Mouse (Mus musculus) midbrain, embryonic 16.5 days (tissue): Measurements from ENCODE around the gene Rbm43. TPM values are rescaled to one million over a fixed set of nuclear protein-coding genes. Genes with fewer than 3 reads are reported as not detected.

Source experiments
- ATAC-seq: fragments of 200-750 bp; cut with Nextera tagmentation; 2 replicates; pipeline ENCODE4 v1.8.0; 2017; ENCODE audit warnings: moderate TSS enrichment
- H3K27ac ChIP-seq: fragments of 300-500 bp; sonication (generic); 2 replicates; pipeline ENCODE4 v1.5.1; 2014; ENCODE audit warnings: mild to moderate bottlenecking, low read length, mixed read lengths
- H3K27me3 ChIP-seq: fragments of 300-500 bp; sonication (generic); 2 replicates; pipeline ENCODE4 v1.6.1; 2014; ENCODE audit warnings: low read depth, low read length, mixed read lengths; ENCODE audit not compliant: control insufficient read depth, insufficient read depth
- H3K36me3 ChIP-seq: fragments of 300-500 bp; sonication (generic); 2 replicates; pipeline ENCODE4 v1.6.1; 2014; ENCODE audit warnings: mild to moderate bottlenecking, low read length, moderate library complexity, mixed read lengths; ENCODE audit not compliant: control insufficient read depth, insufficient read depth
- H3K4me1 ChIP-seq: fragments of 300-500 bp; sonication (generic); 2 replicates; pipeline ENCODE4 v1.6.1; 2014; ENCODE audit warnings: mild to moderate bottlenecking, low read length, mixed read lengths; ENCODE audit not compliant: control insufficient read depth, insufficient read depth
- H3K4me2 ChIP-seq: fragments of 300-500 bp; sonication (generic); 2 replicates; pipeline ENCODE4 v1.6.1; 2014; ENCODE audit warnings: mild to moderate bottlenecking, low read length, mixed read lengths
- H3K4me3 ChIP-seq: fragments of 300-500 bp; sonication (generic); 2 replicates; pipeline ENCODE4 v1.5.1; 2014; ENCODE audit warnings: low read depth, mild to moderate bottlenecking, low read length, moderate library complexity, mixed read lengths
- H3K9ac ChIP-seq: fragments of 300-500 bp; sonication (generic); 2 replicates; pipeline ENCODE4 v1.6.1; 2014; ENCODE audit warnings: low read depth, low read length, mixed read lengths
- H3K9me3 ChIP-seq: fragments of 300-500 bp; sonication (generic); replicated peaks from 2 replicates; pipeline ENCODE4 v1.6.1; 2014; ENCODE audit warnings: mild to moderate bottlenecking, low read length, mixed read lengths; ENCODE audit not compliant: control insufficient read depth, poor library complexity, severe bottlenecking
- WGBS: fragments of 180-500 bp; shearing (Covaris S2); extraction: QIAGEN DNeasy Blood & Tissue Kit; methylation state at CpG from one replicate; pipeline ENCODE4 v1.1.7; 2014; 5-methylcytosine and 5-hydroxymethylcytosine counted together
- polyA plus RNA-seq: library from polyadenylated mRNA; unstranded; fragments of >200 nt; fragmentation: Nextera tagmentation; extraction: Ambion mirVana; gene quantifications from 2 replicates; pipeline ENCODE4 v1.2.1, GENCODE M21; 2015

Rbm43 gene
- polyA plus RNA-seq, 1 experiment from 2014 or later = 9.4 TPM

- no peak overlapping the region for H3K9ac ChIP-seq
- H3K4me1 ChIP-seq = 0 out of 2 replicates have a peak, but pooled peaks cover 2% of the 10 kb centered on the region
- H3K9me3 ChIP-seq = no peaks in the 10 kb centered on the region
- no peaks in the 10 kb centered on the region for H3K36me3 ChIP-seq
- no peaks in the 10 kb centered on the region for H3K27me3 ChIP-seq
- 73% methylated on average over 12 of the region's 12 CpGs for WGBS
- no peak overlapping the region for H3K4me2 ChIP-seq
- H3K27ac ChIP-seq = no peak overlapping the region
- H3K4me3 ChIP-seq = no peak overlapping the region
- no peak for ATAC-seq
Measured at GRCm38 (mm10) chr2:51933341-51934134, 1.4 kb downstream of the Rbm43 start.

GRCm38 (mm10) chr2:51931241-51931640 lies 3.7 kb downstream of the Rbm43 start:
- Histone ChIP-seq H3K36me3 (no peaks in the 10 kb centered on the region), H3K9me3 (no peaks in the 10 kb centered on the region), H3K27me3 (no peaks in the 10 kb centered on the region), H3K4me1 (0 out of 2 replicates have a peak, but pooled peaks cover 2% of the 10 kb centered on the region), H3K4me3 (no peak overlapping the region), H3K9ac (no peak overlapping the region), H3K27ac (no peak overlapping the region), H3K4me2 (no peak overlapping the region)
- WGBS = 93% methylated on average over 7 of the region's 7 CpGs
- ATAC-seq = no peak

- Histone ChIP-seq H3K4me1 (no peaks in the 10 kb centered on the region), H3K36me3 (no peaks in the 10 kb centered on the region), H3K9me3 (no peaks in the 10 kb centered on the region), H3K27ac (no peak overlapping the region), H3K4me3 (no peak overlapping the region), H3K4me2 (no peak overlapping the region), H3K9ac (no peak overlapping the region), H3K27me3 (no peaks in the 10 kb centered on the region)
- WGBS = 5% methylated on average over 5 of the region's 5 CpGs
- ATAC-seq = peak; percentile 79
Measured at GRCm38 (mm10) chr2:51914944-51915680, 19.9 kb downstream of the Rbm43 start.

GRCm38 (mm10) chr2:51914532-51914931 lies 20.4 kb downstream of the Rbm43 start:
- Histone ChIP-seq H3K9me3 (no peaks in the 10 kb centered on the region), H3K4me1 (no peaks in the 10 kb centered on the region), H3K4me2 (no peak overlapping the region), H3K4me3 (no peak overlapping the region), H3K27me3 (no peaks in the 10 kb centered on the region), H3K36me3 (no peaks in the 10 kb centered on the region), H3K27ac (no peak overlapping the region), H3K9ac (no peak overlapping the region)
- 59% methylated on average over 7 of the region's 7 CpGs for WGBS
- 0 out of 2 replicates have a peak, but pooled peaks have one; percentile 14 for ATAC-seq

GRCm38 (mm10) chr2:51912740-51913139 lies 22.2 kb downstream of the Rbm43 start:
- no peak for ATAC-seq
- H3K9me3 ChIP-seq = no peaks in the 10 kb centered on the region
- no peak overlapping the region for H3K4me3 ChIP-seq
- no peaks in the 10 kb centered on the region for H3K36me3 ChIP-seq
- no peaks in the 10 kb centered on the region for H3K27me3 ChIP-seq
- 52% methylated on average over 6 of the region's 6 CpGs for WGBS
- no peak overlapping the region for H3K9ac ChIP-seq
- H3K27ac ChIP-seq = no peak overlapping the region
- no peaks in the 10 kb centered on the region for H3K4me1 ChIP-seq
- H3K4me2 ChIP-seq = no peak overlapping the region

- Histone ChIP-seq H3K4me1 (no peaks in the 10 kb centered on the region), H3K27me3 (no peaks in the 10 kb centered on the region), H3K4me2 (no peak overlapping the region), H3K9me3 (no peaks in the 10 kb centered on the region), H3K4me3 (no peak overlapping the region), H3K27ac (no peak overlapping the region), H3K36me3 (no peaks in the 10 kb centered on the region), H3K9ac (no peak overlapping the region)
- 85% methylated on average over 2 of the region's 2 CpGs for WGBS
- ATAC-seq = no peak
Measured at GRCm38 (mm10) chr2:51911864-51912263, 23.1 kb downstream of the Rbm43 start.

GRCm38 (mm10) chr2:51907538-51908110 lies 27.3 kb downstream of the Rbm43 start:
- H3K27ac ChIP-seq = no peak overlapping the region
- H3K27me3 ChIP-seq = no peaks in the 10 kb centered on the region
- no peak for ATAC-seq
- no peak overlapping the region for H3K9ac ChIP-seq
- H3K4me3 ChIP-seq = no peak overlapping the region
- H3K4me1 ChIP-seq = no peaks in the 10 kb centered on the region
- WGBS = 40% methylated on average over 4 of the region's 4 CpGs
- H3K36me3 ChIP-seq = no peaks in the 10 kb centered on the region
- H3K4me2 ChIP-seq = no peak overlapping the region
- no peaks in the 10 kb centered on the region for H3K9me3 ChIP-seq

GRCm38 (mm10) chr2:51905637-51906036 lies 29.3 kb downstream of the Rbm43 start:
- Histone ChIP-seq H3K36me3 (no peaks in the 10 kb centered on the region), H3K4me3 (no peak overlapping the region), H3K4me2 (no peak overlapping the region), H3K27me3 (no peaks in the 10 kb centered on the region), H3K27ac (no peak overlapping the region), H3K4me1 (no peaks in the 10 kb centered on the region), H3K9ac (no peak overlapping the region), H3K9me3 (no peaks in the 10 kb centered on the region)
- no peak for ATAC-seq
- 85% methylated on average over 8 of the region's 8 CpGs for WGBS

- 87% methylated on average over 12 of the region's 12 CpGs for WGBS
- Histone ChIP-seq H3K4me1 (no peaks in the 10 kb centered on the region), H3K36me3 (no peaks in the 10 kb centered on the region), H3K9ac (no peak overlapping the region), H3K4me3 (no peak overlapping the region), H3K9me3 (no peaks in the 10 kb centered on the region), H3K27ac (no peak overlapping the region), H3K4me2 (no peak overlapping the region), H3K27me3 (no peaks in the 10 kb centered on the region)
- no peak for ATAC-seq
Measured at GRCm38 (mm10) chr2:51892411-51892901, 42.5 kb downstream of the Rbm43 start.
